Mouse (Mus musculus) liver, postnatal 0 days (tissue): Measurements from ENCODE around the gene A3galt2.

Experiments
- CTCF ChIP-seq: sonication (generic); IDR thresholded peaks from 2 replicates; pipeline ENCODE4 v1.5.1; 2016; ENCODE audit warnings: antibody characterized with exemption, low read depth
- EP300 ChIP-seq: IDR thresholded peaks from 2 replicates; pipeline ENCODE4 v1.6.1; 2016; ENCODE audit warnings: antibody characterized with exemption, low read depth, mild to moderate bottlenecking

- TF ChIP-seq CTCF (no peak), EP300 (no peak)
Measured at GRCm38 (mm10) chr4:128755064-128755463, at the start of gene A3galt2.
